In the genomic region with DNA sequence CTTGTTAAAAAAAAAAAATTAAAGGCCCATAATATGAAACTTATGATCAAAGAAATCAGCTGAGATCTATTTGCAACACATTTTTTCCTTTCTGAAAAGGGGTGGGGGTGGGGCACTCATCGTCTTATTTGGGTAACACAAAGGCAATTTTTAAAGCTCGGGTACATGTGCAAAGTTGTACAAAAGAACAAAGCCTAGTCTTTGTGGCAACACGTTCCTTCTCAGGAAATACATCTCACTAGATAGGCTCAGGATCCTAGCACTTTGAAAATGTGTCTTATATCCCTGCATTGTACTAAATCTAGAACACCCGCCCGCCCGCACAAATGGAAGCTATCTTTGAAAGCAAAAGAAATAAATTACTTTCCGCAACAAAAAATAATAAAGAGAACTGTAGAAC, we compare ENCODE assay signal across 25 mouse cellular contexts.
DNase-seq lines count a peak whose midpoint lies in the region; ATAC-seq and TF ChIP-seq lines count a peak whose summit lies in the region.
"Had no signal": no experiment of that assay in that cellular context is flagged by ENCODE, and none has a peak within 500 bp of the region (broad histone marks: within the 10 kb centered on the region; RNA-seq: fewer than 3 reads in every experiment).

No protein-coding gene starts in this region.

- H3K9ac ChIP-seq in forebrain, postnatal 0 days: no peak overlapping the region
- no peak overlapping the region for H3K9ac ChIP-seq in midbrain, embryonic 16.5 days (ENCODE audit: low read depth, low read length)
- H3K9ac ChIP-seq in liver, embryonic 11.5 days (ENCODE audit: low read depth, low read length): no peak overlapping the region
- H3K9ac ChIP-seq: embryonic facial prominence, embryonic 15.5 days; limb, embryonic 13.5 days; liver, embryonic 14.5 days; lung, embryonic 15.5 days; neural tube, embryonic 12.5 days had no signal

- H3K27ac ChIP-seq in forebrain, postnatal 0 days (ENCODE audit: low read depth, low read length): peak overlapping the region; percentile 70
- H3K27ac ChIP-seq in midbrain, embryonic 16.5 days (ENCODE audit: low read length): peak overlapping the region; percentile 39; the same call in 1 of the 2 replicates
- H3K27ac ChIP-seq in liver, embryonic 11.5 days (ENCODE audit: low read depth, low read length): no peak overlapping the region
- H3K27ac ChIP-seq: embryonic facial prominence, embryonic 15.5 days; gastrocnemius, adult 2 months; limb, embryonic 13.5 days; liver, embryonic 14.5 days; lung, embryonic 15.5 days; macrophage; neural tube, embryonic 12.5 days had no signal

- WGBS in forebrain, postnatal 0 days: 27% methylated on average over 7 of the region's 7 CpGs
- 35% methylated on average over 7 of the region's 7 CpGs for WGBS in midbrain, embryonic 16.5 days
- 79% methylated on average over 7 of the region's 7 CpGs for WGBS in liver, embryonic 11.5 days

- peak; percentile 79 for ATAC-seq in frontal cortex, adult (ENCODE audit: low TSS enrichment)
- peak; percentile 21; the same call in 1 of the 2 replicates for ATAC-seq in forebrain, postnatal 0 days
- no peak for ATAC-seq in midbrain, embryonic 16.5 days
- no peak for ATAC-seq in liver, embryonic 11.5 days (replicated peaks; ENCODE audit: low FRiP score)
- ATAC-seq: CD4-positive, CD25-positive, alpha-beta regulatory T cell, adult 4 months; Patski had no signal

- DNase-seq in frontal cortex, postnatal 25 days (ENCODE audit: low spot score in 2 of 2): no peak
- peak; percentile 7 for DNase-seq in right cerebral cortex, adult 18-20 months
- DNase-seq in right cerebral cortex, postnatal 25 days: no peak
- DNase-seq in forebrain, postnatal 0 days: peak; percentile 61
- DNase-seq in gastrocnemius, postnatal 25 days: no peak
- DNase-seq in liver, embryonic 11.5 days (ENCODE audit: low spot score): no peak
- DNase-seq: adrenal gland, postnatal 14 days; cerebellum, adult 18-20 months; cerebellum, postnatal 36 days; gastrocnemius, adult 2 months; heart, postnatal 14 days; kidney, adult 8-10 months; kidney, postnatal 25 days; spleen, adult 18-20 months had no signal

- H3K4me2 ChIP-seq in forebrain, postnatal 0 days (ENCODE audit: low read depth): no peak overlapping the region
- no peak overlapping the region for H3K4me2 ChIP-seq in midbrain, embryonic 16.5 days (ENCODE audit: low read length)
- H3K4me2 ChIP-seq in liver, embryonic 11.5 days: no peak overlapping the region
- H3K4me2 ChIP-seq: embryonic facial prominence, embryonic 15.5 days; heart, embryonic 11.5 days; limb, embryonic 13.5 days; lung, embryonic 15.5 days; neural tube, embryonic 12.5 days had no signal

- H3K4me1 ChIP-seq in forebrain, postnatal 0 days (ENCODE audit: insufficient read depth): peaks cover 20% of the 10 kb centered on the region
- peaks cover 21% of the 10 kb centered on the region for H3K4me1 ChIP-seq in midbrain, embryonic 16.5 days (ENCODE audit: control insufficient read depth, insufficient read depth, low read length)
- H3K4me1 ChIP-seq in liver, embryonic 11.5 days (replicated peaks; ENCODE audit: control insufficient read depth, insufficient read depth, low read length): no peaks in the 10 kb centered on the region

- no peaks in the 10 kb centered on the region for H3K36me3 ChIP-seq in forebrain, postnatal 0 days (ENCODE audit: insufficient read depth)
- no peaks in the 10 kb centered on the region for H3K36me3 ChIP-seq in midbrain, embryonic 16.5 days (ENCODE audit: control insufficient read depth, insufficient read depth, low read length)
- H3K36me3 ChIP-seq in liver, embryonic 11.5 days (ENCODE audit: control insufficient read depth, insufficient read depth, low read length): no peaks in the 10 kb centered on the region
- H3K36me3 ChIP-seq: embryonic facial prominence, embryonic 15.5 days; limb, embryonic 13.5 days; lung, embryonic 15.5 days; neural tube, embryonic 12.5 days had no signal

- no peaks in the 10 kb centered on the region for H3K27me3 ChIP-seq in forebrain, postnatal 0 days (ENCODE audit: insufficient read depth, low read length)
- H3K27me3 ChIP-seq in midbrain, embryonic 16.5 days (ENCODE audit: control insufficient read depth, insufficient read depth, low read depth, low read length): no peaks in the 10 kb centered on the region
- H3K27me3 ChIP-seq in liver, embryonic 11.5 days (replicated peaks; ENCODE audit: control insufficient read depth, insufficient read depth, low read length): no peaks in the 10 kb centered on the region
- H3K27me3 ChIP-seq: embryonic facial prominence, embryonic 15.5 days; limb, embryonic 13.5 days; lung, embryonic 15.5 days; neural tube, embryonic 12.5 days; Patski had no signal

- no peak overlapping the region for H3K4me3 ChIP-seq in forebrain, postnatal 0 days (ENCODE audit: low read depth, low read length)
- no peak overlapping the region for H3K4me3 ChIP-seq in midbrain, embryonic 16.5 days (ENCODE audit: low read depth, low read length)
- H3K4me3 ChIP-seq in liver, embryonic 11.5 days (ENCODE audit: low read depth, low read length): no peak overlapping the region
- H3K4me3 ChIP-seq: embryonic facial prominence, embryonic 15.5 days; gastrocnemius, adult 2 months; limb, embryonic 13.5 days; lung, embryonic 15.5 days; neural tube, embryonic 12.5 days had no signal

- TF ChIP-seq CTCF in forebrain, postnatal 0 days (IDR thresholded peaks at IDR 0.05; ENCODE audit: low read depth): no peak

- no peaks in the 10 kb centered on the region for H3K9me3 ChIP-seq in forebrain, postnatal 0 days (ENCODE audit: low read length)
- H3K9me3 ChIP-seq in midbrain, embryonic 16.5 days (replicated peaks; ENCODE audit: control insufficient read depth, low read length, poor library complexity, severe bottlenecking): no peaks in the 10 kb centered on the region
- no peaks in the 10 kb centered on the region for H3K9me3 ChIP-seq in liver, embryonic 11.5 days (ENCODE audit: control insufficient read depth, low read length)
- H3K9me3 ChIP-seq: embryonic facial prominence, embryonic 15.5 days; limb, embryonic 13.5 days; lung, embryonic 15.5 days; neural tube, embryonic 12.5 days had no signal

Comparison
In these comparisons a context has a peak if more than half of its experiments do, and no peak if none do; other contexts are left out.
1. DNase-seq: peak in right cerebral cortex, adult 18-20 months (single experiment) and forebrain, postnatal 0 days (single experiment); none in frontal cortex, postnatal 25 days (0 of 2), right cerebral cortex, postnatal 25 days (single experiment), gastrocnemius, postnatal 25 days (single experiment) and liver, embryonic 11.5 days (single experiment).
2. ATAC-seq: peak in frontal cortex, adult (single experiment) and forebrain, postnatal 0 days (single experiment); none in midbrain, embryonic 16.5 days (single experiment) and liver, embryonic 11.5 days (single experiment).